Mouse (Mus musculus) MEL (cell line): ENCODE data around the gene Zbtb46.

Experiments
- BHLHE40 ChIP-seq: IDR thresholded peaks from 2 replicates; pipeline ENCODE4 v1.6.1; 2012; ENCODE audit warnings: low read depth, mild to moderate bottlenecking, inconsistent platforms, low read length, improper control_type of control experiment, borderline replicate concordance
- CHD1 ChIP-seq: IDR thresholded peaks from 2 replicates; pipeline ENCODE4 v1.6.1; 2012; ENCODE audit warnings: low read depth, mild to moderate bottlenecking, inconsistent platforms, low read length, improper control_type of control experiment
- CTCF ChIP-seq, 3 experiments: IDR thresholded peaks in 2 of 3; conservative IDR thresholded peaks in 1 of 3; 2 replicates each; pipeline ENCODE4 v1.5.1; 2011 to 2012; ENCODE audit warnings: low read length in 3 of 3, low read depth in 2 of 3, mild to moderate bottlenecking in 2 of 3, improper control_type of control experiment in 1 of 3, inconsistent platforms in 1 of 3, mixed read lengths in 1 of 3, moderate library complexity in 1 of 3; ENCODE audit not compliant: control insufficient read depth in 1 of 3, insufficient read depth in 1 of 3, poor library complexity in 1 of 3, severe bottlenecking in 1 of 3
- GATA1 ChIP-seq: IDR thresholded peaks from 2 replicates; pipeline ENCODE4 v1.6.1; 2011; ENCODE audit warnings: low read depth, low read length, improper control_type of control experiment
- HCFC1 ChIP-seq: IDR thresholded peaks from 2 replicates; pipeline ENCODE4 v1.6.1; 2012; ENCODE audit warnings: low read depth, mild to moderate bottlenecking, inconsistent platforms, low read length, improper control_type of control experiment, moderate library complexity
- MAFK ChIP-seq: IDR thresholded peaks from 2 replicates; pipeline ENCODE4 v1.6.1; 2011; ENCODE audit warnings: low read depth, mild to moderate bottlenecking, low read length, improper control_type of control experiment, borderline replicate concordance
- MAX ChIP-seq: IDR thresholded peaks from 2 replicates; pipeline ENCODE4 v1.6.1; 2011; ENCODE audit warnings: low read length, improper control_type of control experiment
- RAD21 ChIP-seq: IDR thresholded peaks from 2 replicates; pipeline ENCODE4 v1.6.1; 2011; ENCODE audit warnings: mild to moderate bottlenecking, low read depth, low read length, improper control_type of control experiment
- USF1 ChIP-seq: IDR thresholded peaks from 2 replicates; pipeline ENCODE4 v1.6.1; 2014; ENCODE audit warnings: low read depth, mild to moderate bottlenecking, inconsistent platforms, low read length, improper control_type of control experiment, moderate library complexity
- USF2 ChIP-seq, 2 experiments: IDR thresholded peaks; 2 replicates each; pipeline ENCODE4 v1.6.1; 2011 to 2012; ENCODE audit warnings: improper control_type of control experiment in 2 of 2, low read length in 2 of 2, borderline replicate concordance in 1 of 2, inconsistent platforms in 1 of 2, low read depth in 1 of 2, mild to moderate bottlenecking in 1 of 2; ENCODE audit not compliant: insufficient read depth in 1 of 2
- ZKSCAN1 ChIP-seq: IDR thresholded peaks from 2 replicates; pipeline ENCODE4 v1.6.1; 2012; ENCODE audit warnings: low read depth, mild to moderate bottlenecking, inconsistent platforms, low read length, improper control_type of control experiment, moderate library complexity
- ZNF384 ChIP-seq: IDR thresholded peaks from 2 replicates; pipeline ENCODE4 v1.6.1; 2012; ENCODE audit warnings: low read depth, mild to moderate bottlenecking, inconsistent platforms, low read length, improper control_type of control experiment

DNA sequence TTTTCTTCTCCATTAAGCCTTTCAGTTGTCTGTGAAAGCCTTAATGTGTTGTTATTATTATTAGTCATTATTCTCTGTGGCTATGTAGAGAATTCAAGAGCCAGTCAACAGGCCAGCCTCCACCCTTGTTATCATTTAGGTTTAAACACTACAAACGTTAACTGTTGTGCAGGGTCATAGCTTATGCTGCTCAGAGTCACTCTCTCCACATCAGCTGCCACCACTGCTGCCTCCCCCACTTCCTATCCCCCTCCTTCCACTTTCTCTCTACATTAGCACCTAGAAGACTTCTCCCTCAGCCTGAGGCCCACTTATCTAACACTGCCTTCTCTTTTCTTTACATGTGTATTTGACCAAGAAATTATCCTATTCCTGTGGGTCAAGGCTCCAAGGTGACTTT is 57.7 kb downstream of the Zbtb46 start:
- TF ChIP-seq CTCF (IDR thresholded peaks at IDR 0.05 in 2 of 3, conservative IDR thresholded peaks at IDR 0.05 in 1 of 3; ENCODE audit: control insufficient read depth in 1 of 3, insufficient read depth in 1 of 3, low read depth in 2 of 3, low read length in 3 of 3, poor library complexity in 1 of 3, severe bottlenecking in 1 of 3) (no peak), ZKSCAN1 (no peak), MAX (no peak), ZNF384 (no peak), CHD1 (no peak), RAD21 (no peak), BHLHE40 (no peak), USF2 (IDR thresholded peaks at IDR 0.05; ENCODE audit: borderline replicate concordance in 1 of 2, insufficient read depth in 1 of 2, low read depth in 1 of 2, low read length in 2 of 2) (no peak), GATA1 (no peak), USF1 (no peak), HCFC1 (no peak), MAFK (no peak)
